Mouse (Mus musculus): ENCODE results near the gene Scmh1.
"Not testable (repeated sequence)": the region's sequence is repeated elsewhere in the genome, so short reads cannot be mapped to it uniquely, and the experiment has no call there.

DNA sequence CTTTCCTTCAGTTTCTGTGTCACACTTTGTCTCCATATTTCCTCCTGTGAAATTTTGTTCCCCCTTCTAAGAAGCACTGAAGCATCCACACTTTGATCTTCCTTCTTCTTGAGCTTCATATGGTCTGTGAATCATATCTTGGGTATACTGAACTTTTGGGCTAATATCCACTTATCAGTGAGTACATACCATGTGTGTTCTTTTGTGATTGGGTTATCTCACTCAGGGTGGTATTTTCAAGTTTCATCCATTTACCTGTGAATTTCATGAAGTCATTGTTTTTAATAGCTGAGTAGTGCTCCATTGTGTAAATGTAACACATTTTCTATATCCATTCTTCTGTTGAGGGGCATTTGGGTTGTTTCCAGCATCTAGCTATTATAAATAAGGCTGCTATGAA, 3.0 kb upstream of the Scmh1 start:
- TF ChIP-seq CTCF (IDR thresholded peaks at IDR 0.05; ENCODE audit: insufficient read depth, low read length); POLR2A (IDR thresholded peaks at IDR 0.05; ENCODE audit: borderline replicate concordance, extremely low read depth, low read depth, low read length): not testable (repeated sequence)
